Mouse (Mus musculus): ENCODE results near the gene Tex19.1.

Tex19.1 gene

DNA sequence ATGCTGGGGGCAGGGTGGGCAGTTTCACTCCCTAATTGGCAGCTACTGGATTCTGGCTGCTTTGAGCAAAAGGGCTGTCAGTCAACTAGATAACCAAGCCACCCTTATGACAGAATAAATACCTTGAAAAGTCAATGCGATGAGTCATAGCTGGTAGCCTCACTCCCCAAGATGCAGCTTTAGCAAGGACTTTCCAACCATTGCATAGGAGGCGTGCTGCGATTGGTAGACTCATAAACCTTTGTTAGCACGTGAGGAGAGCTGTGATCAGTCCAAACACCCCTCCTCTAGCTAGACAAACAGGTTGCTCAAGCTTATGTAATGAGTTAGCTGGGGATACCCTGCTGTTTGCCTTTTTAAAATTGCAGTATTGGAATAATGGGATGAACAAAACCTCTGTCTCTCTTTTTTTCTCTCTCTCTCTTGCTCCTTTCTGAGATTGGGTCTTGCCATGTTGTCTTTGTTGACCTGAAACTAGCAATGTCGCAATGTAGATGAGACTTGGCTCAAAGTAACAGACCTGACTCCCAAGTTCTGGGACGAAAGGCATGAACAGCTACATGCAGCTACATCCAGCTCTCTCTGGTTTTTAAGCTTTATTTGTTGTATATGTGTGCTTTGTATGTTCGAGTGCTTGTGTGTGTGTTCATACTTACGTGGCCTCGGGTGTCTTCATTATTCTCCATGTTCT is 2.5 kb upstream of the Tex19.1 start:
- WGBS, result 78% methylated on average over 9 of the region's 9 CpGs

DNA sequence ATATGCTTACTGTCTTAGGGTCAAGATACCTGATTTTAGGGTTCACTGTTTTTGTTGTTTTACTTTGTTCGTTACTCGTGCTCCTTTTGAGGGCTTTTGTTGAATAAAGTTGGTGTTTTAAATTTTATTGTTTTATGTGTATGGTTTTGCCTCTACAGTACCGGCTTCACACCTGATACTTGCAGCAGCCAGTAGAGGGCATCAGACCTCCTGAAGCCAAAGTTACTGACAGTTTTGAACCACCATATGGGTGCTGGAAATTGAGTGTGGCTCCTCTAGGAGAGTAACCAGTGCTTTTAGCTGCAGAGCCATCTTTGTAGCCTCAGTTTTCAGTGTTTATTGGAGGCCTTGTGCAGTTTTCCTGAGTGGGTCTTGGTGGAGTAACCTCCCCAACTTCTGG is 2.2 kb downstream of the Tex19.1 start:
- WGBS, result 94% methylated on average over 3 of the region's 3 CpGs

DNA sequence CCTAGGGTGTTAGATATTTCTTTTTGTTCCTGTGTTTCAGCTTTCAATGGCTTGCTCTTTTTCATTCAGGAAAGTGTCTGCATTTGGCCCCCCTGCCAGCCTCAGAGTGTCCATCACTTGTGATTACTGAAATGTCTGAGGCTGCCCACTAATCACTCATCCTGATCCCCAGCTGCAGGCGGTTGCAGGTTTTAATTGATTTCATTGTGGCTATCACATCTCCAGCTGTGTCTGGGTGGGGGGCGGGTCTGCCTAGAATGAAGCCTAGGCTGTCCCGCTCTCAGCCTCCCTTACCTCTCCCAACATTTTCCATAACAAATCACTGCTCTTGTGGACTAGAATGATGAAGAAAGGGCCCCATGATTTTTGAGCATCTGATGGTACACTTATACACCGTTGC is 8.3 kb downstream of the Tex19.1 start:
- 61% methylated on average over 4 of the region's 4 CpGs for WGBS

DNA sequence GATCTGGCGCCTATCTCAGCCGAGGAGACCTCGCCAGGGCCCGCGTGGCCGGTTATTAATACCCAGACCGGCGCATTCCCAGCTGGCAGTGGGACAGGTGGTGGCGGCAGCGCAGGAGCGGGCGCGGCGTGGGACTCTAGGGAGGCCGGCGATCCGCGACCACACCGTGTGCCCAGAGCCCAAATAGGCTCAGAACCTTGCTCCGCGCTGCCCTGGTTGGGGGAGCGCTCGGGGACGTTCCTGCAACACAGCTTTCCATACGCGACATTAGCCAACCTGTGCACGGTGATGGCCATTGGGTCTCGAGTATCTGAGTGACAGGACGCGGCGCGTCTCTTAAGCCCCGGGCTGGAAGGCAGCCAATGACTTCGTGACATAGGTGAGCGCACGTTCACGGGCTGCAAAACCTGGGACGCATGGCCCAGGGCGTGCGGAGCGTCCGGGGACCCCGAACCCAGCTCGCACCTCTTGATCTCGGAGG is 10.5 kb downstream of the Tex19.1 start:
- WGBS, result 4% methylated on average over 45 of the region's 45 CpGs

- 87% methylated on average over 5 of the region's 5 CpGs for WGBS
Measured at GRCm38 (mm10) chr11:121159971-121160370, 14.0 kb downstream of the Tex19.1 start, which contains the start of gene Uts2r. Gene Uts2r, plus strand, starts transcription at chr11:121160271.

DNA sequence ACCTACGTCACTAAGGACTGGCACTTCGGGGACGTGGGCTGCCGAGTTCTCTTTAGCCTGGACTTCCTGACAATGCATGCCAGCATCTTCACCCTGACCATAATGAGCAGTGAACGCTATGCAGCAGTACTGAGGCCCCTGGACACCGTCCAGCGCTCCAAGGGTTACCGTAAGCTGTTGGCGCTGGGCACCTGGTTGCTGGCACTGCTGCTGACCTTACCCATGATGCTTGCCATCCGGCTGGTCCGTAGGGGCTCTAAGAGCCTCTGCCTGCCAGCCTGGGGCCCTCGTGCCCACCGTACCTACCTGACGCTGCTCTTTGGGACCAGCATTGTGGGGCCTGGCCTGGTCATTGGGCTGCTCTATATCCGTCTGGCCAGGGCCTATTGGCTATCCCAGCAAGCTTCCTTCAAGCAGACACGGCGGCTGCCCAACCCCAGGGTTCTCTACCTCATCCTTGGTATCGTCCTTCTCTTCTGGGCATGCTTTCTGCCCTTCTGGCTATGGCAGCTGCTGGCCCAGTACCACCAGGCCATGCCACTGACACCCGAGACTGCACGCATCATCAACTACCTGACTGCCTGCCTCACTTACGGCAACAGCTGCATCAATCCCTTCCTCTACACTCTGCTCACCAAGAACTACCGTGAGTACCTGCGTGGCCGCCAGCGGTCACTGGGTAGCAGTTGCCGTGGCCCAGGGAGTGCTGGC is 14.8 kb downstream of the Tex19.1 start:
- 94% methylated on average over 26 of the region's 26 CpGs for WGBS

GRCm38 (mm10) chr11:121163751-121164150 is 17.8 kb downstream of the Tex19.1 start:
- 85% methylated on average over 4 of the region's 4 CpGs for WGBS

GRCm38 (mm10) chr11:121173203-121173602 is 27.3 kb downstream of the Tex19.1 start:
- 62% methylated on average over 5 of the region's 5 CpGs for WGBS

DNA sequence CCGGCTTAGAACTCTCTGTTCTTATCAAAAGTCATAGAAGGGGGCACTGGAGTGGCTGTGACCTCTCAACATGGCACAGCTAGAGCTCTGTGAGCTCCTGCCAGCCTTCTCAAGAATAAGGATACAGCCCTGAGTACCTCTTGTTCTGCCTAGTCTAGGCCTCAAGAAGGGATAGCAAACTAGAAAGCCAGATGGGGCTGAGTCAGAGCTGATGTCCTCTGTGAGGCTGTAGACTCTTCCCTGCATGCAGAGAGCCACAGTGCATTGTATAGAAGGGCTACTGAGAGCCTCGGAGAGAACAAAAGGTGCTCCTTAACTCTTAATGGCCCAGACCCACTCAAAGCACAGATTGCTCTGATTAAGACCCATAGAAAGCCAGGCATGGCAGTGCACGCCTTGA is 28.3 kb downstream of the Tex19.1 start:
- WGBS, result 65% methylated on average over 3 of the region's 3 CpGs

DNA sequence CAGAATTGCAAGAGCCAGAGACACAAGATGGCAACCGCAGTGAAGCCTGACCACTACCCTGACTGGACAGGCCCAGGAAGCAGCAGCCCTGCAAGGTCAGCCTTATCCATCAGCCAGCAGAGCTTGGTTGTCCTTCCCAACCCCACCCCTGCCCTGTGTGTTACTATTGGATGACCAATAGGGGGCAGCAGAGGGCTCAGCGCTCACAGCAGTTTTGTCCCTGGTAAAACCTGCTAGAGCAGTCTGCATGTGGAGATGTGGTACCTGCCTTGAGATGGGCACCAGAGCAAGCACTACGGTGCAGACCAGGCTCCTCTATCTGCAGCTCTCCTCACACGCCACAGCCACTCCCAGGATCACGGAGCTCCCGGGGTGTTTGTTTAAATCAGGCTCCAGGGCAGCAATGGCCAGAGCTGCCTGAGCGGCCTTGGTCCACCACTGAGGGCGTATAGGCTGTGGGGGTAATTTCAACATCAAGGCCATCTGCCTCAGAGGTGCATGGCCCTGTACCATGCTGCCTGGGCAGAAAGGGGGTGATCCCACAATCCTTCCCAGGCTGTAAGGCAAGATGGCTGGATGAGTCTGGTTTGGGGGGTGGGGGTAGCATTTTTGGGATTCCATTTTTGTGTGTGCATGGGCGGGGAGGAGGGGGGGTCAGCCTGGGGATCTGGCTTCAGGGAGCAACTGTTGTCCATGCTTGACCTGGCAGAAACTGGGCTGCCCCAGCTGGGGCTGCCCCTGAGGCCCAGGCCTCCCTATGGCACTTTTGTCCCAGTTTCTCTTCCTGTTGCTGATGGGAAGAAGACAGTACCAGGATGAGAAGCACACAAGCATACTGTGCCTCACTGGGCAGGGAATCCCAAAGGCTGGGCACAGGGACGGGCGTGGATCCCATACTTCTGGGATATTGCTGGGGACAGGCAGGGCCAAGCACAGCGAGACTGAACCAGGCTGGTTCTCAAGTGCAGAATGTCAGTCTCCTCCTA is 30.6 kb downstream of the Tex19.1 start:
- 69% methylated on average over 12 of the region's 12 CpGs for WGBS

GRCm38 (mm10) chr11:121189681-121190080 is 43.7 kb downstream of the Tex19.1 start:
- WGBS, result 82% methylated on average over 3 of the region's 3 CpGs

- 77% methylated on average over 2 of the region's 2 CpGs for WGBS
Measured at GRCm38 (mm10) chr11:121192742-121193141, 46.8 kb downstream of the Tex19.1 start.

DNA sequence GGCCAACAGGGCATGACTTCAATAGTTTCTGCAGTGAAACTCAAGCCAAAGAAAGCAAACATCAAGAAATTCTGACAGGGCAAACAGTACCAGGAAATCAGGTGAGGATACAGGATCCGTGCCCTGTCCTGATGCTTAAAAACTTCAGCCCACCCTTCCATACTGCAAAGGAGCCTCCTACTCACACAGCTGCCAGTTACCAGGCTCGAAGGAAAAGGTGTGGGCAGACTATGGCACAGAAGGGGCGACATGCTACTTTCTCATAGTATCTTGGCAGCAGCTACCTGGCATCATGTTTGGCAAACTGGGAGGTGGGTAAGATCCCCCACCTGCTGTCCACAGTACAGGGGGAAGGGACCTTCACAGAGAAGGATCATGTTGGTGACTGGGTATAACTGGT is 47.5 kb downstream of the Tex19.1 start:
- WGBS, result 56% methylated on average over 3 of the region's 3 CpGs
